Mouse (Mus musculus) macrophage (primary cell): Measurements from ENCODE around the gene Khsrp. TPM values are rescaled to one million over a fixed set of nuclear protein-coding genes. Genes with fewer than 3 reads are reported as not detected.
"Not testable (repeated sequence)": the region's sequence is repeated elsewhere in the genome, so short reads cannot be mapped to it uniquely, and the experiment has no call there.

Experiments
- H3K27ac ChIP-seq: fragments of 350-480 bp; formaldehyde crosslinking; 2 replicates; pipeline ENCODE4 v1.9.0; 2021
- H3K36me3 ChIP-seq: fragments of 350-480 bp; formaldehyde crosslinking; 2 replicates; pipeline ENCODE4 v1.9.0; 2021; ENCODE audit errors: inconsistent target
- H3K4me3 ChIP-seq: fragments of 350-480 bp; formaldehyde crosslinking; 2 replicates; pipeline ENCODE4 v1.9.0; 2021; ENCODE audit errors: inconsistent target
- H3K79me2 ChIP-seq: fragments of 350-480 bp; formaldehyde crosslinking; 2 replicates; pipeline ENCODE4 v1.9.0; 2021; ENCODE audit errors: inconsistent target
- WGBS: methylation state at CpG from one replicate; pipeline ENCODE4 v1.1.7; 2026; ENCODE audit warnings: inconsistent platforms; ENCODE audit not compliant: missing documents; 5-methylcytosine and 5-hydroxymethylcytosine counted together
- polyA plus RNA-seq: library from polyadenylated mRNA; stranded (reverse); fragments of 250-400 nt; gene quantifications from 3 replicates; pipeline ENCODE4 v1.2.4, GENCODE M21; 2018; ENCODE audit warnings: inconsistent platforms

The Khsrp gene
- polyA plus RNA-seq, 1 experiment from 2014 or later = 33.8 TPM

DNA sequence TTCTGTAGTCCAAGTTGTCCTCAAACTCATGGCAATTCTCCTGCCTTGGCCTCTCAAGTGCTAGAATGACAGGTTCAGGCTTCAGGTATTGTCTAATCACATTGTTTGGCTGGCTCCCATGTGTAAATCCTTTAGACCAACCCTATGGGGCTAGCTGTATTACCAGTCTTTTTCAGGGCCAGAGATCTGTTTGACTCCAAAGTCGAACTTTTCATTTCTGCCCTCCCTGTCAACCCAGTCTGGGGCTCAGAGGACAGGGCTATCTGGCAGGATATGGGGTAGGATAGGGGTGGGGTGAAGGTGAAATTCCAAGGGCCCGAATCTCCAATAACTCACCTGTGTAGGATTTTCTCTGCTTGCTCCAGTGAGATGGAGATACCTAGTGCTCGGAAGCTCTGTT is 24.9 kb upstream of the Khsrp start:
- 98% methylated on average over 3 of the region's 3 CpGs for WGBS
- Histone ChIP-seq H3K4me3 (no peak overlapping the region), H3K79me2 (no peaks in the 10 kb centered on the region), H3K27ac (no peak overlapping the region), H3K36me3 (no peaks in the 10 kb centered on the region)

DNA sequence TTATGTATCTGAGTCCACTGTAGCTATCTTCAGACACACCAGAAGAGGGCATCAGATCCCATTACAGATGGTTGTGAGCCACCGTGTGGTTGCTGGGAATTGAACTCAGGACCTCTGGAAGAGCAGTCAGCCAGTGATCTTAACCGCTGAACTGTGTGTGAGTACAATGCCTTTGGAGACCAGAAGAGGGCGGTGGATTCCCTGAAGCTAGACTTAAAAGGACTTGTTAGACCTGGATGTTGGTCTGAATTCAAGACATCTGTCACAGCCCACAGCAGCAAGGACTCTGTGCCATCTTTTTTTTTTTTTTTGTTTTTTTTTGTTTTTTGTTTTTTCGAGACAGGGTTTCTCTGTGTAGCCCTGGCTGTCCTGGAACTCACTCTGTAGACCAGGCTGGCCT is 20.4 kb upstream of the Khsrp start:
- not testable (repeated sequence) for H3K27ac ChIP-seq, H3K36me3 ChIP-seq, H3K4me3 ChIP-seq, H3K79me2 ChIP-seq
- 95% methylated on average over 3 of the region's 4 CpGs for WGBS

DNA sequence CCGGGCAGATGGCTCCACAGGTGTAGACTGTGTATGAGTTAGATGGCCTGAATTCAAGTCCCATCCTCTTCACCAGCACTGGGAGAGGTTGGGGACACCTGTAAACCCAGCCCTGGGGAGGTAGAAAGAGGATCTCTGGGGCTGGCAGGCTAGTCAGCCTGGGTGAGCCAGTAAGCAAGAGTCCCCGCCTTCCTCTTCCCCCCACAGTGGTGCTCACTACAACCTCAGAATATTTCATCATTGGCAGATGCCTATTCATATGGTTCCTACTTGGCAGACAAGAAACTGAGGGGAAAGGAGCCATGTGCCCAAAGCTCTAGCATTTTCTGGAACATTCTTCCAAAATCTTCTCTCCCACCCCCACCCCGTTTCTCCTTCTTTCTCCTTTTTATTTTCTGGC is 17.5 kb upstream of the Khsrp start:
- 58% methylated on average over 3 of the region's 3 CpGs for WGBS
- Histone ChIP-seq H3K4me3 (no peak overlapping the region), H3K36me3 (no peaks in the 10 kb centered on the region), H3K27ac (no peak overlapping the region), H3K79me2 (no peaks in the 10 kb centered on the region)

DNA sequence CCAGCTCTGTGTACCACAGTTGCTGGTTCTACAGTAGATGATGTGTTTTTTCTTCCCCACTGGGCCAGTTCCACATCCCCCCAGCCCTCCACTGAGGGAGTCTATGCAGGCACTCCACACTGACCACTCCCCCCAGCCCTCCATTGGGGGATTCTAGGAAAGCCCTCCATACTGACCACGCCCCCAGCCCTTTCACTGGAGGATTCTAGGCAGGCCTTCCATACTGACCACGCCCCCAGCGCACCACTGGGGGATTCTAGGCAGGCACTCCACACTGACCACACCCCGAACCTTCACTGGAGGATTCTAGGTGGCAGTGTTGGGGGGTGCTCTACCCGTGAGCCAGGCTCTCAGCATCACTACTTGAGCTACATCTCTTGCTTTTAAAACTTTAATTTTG is 16.1 kb upstream of the Khsrp start:
- Histone ChIP-seq H3K36me3 (no peaks in the 10 kb centered on the region), H3K4me3 (no peak overlapping the region), H3K79me2 (no peaks in the 10 kb centered on the region), H3K27ac (no peak overlapping the region)
- 88% methylated on average over 5 of the region's 5 CpGs for WGBS

GRCm38 (mm10) chr17:57041554-57041953 is 10.2 kb upstream of the Khsrp start, which contains the start of gene Slc25a41:
TSS of gene Slc25a41 (minus strand) at chr17:57041654.
- Histone ChIP-seq H3K27ac (no peak within 1 kb of the TSS), H3K36me3 (no peaks in the 10 kb centered on the region), H3K4me3 (no peak within 1 kb of the TSS), H3K79me2 (no peaks in the 10 kb centered on the region)
- 82% methylated on average over 7 of the region's 8 CpGs for WGBS

GRCm38 (mm10) chr17:57038978-57039377 is 7.7 kb upstream of the Khsrp start:
- 56% methylated on average over 8 of the region's 8 CpGs for WGBS
- no peaks in the 10 kb centered on the region for H3K36me3 ChIP-seq
- H3K27ac ChIP-seq = no peak overlapping the region
- no peak overlapping the region for H3K4me3 ChIP-seq
- no peaks in the 10 kb centered on the region for H3K79me2 ChIP-seq

GRCm38 (mm10) chr17:57032854-57033253 is 1.5 kb upstream of the Khsrp start:
- WGBS = 98% methylated on average over 4 of the region's 4 CpGs
- Histone ChIP-seq H3K79me2 (peaks cover 30% of the 10 kb centered on the region), H3K27ac (peak overlapping the region; percentile 85), H3K36me3 (peaks cover 4% of the 10 kb centered on the region; the same call in 1 of the 2 replicates), H3K4me3 (no peak overlapping the region)

GRCm38 (mm10) chr17:57031661-57032420 is 519 bp upstream of the Khsrp start:
- Histone ChIP-seq H3K4me3 (peak overlapping the region; percentile 36), H3K36me3 (peaks cover 13% of the 10 kb centered on the region; the same call in 1 of the 2 replicates), H3K27ac (peak overlapping the region; percentile 85), H3K79me2 (peaks cover 40% of the 10 kb centered on the region)
- WGBS = under 1% methylated on average over 38 of the region's 38 CpGs

DNA sequence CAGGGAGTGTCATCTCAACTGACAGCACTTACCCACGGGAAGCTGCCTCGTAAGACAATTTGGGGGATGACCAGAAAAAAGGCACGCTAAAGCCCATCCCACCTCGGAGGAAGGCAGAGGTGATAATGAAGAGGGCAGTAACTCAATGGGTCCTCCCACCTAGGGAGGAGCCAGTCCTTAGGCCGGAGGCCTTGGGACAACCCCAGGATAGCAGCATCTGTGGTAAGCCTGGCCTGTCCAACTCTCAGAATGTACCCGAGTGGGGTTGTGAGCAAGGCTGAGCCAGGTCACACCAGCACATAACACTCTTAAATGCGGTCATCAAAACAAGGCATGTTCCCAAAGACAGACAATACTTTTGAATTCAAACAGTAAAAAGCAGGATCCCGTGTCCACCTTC is 1.6 kb downstream of the Khsrp start:
- 0 out of 2 replicates have a peak overlapping the region, but pooled peaks have one; percentile 36 for H3K27ac ChIP-seq

GRCm38 (mm10) chr17:57027471-57027870 is 3.9 kb downstream of the Khsrp start:
- Histone ChIP-seq H3K79me2 (peaks cover 49% of the 10 kb centered on the region), H3K4me3 (no peak overlapping the region), H3K27ac (no peak overlapping the region), H3K36me3 (peaks cover 55% of the 10 kb centered on the region)
- WGBS = 93% methylated on average over 4 of the region's 4 CpGs

More for the DNA sequence above, 1.6 kb downstream of the Khsrp start:
- H3K36me3 ChIP-seq = peaks cover 35% of the 10 kb centered on the region
- peaks cover 49% of the 10 kb centered on the region for H3K79me2 ChIP-seq
- peak overlapping the region; percentile 72 for H3K4me3 ChIP-seq
- 40% methylated on average over 7 of the region's 8 CpGs for WGBS

GRCm38 (mm10) chr17:57020960-57021359 is 10.4 kb downstream of the Khsrp start:
- Histone ChIP-seq H3K36me3 (peaks cover 47% of the 10 kb centered on the region), H3K79me2 (peaks cover 3% of the 10 kb centered on the region; the same call in 1 of the 2 replicates), H3K4me3 (no peak overlapping the region), H3K27ac (no peak overlapping the region)
- 92% methylated on average over 5 of the region's 5 CpGs for WGBS

- Histone ChIP-seq H3K79me2 (no peaks in the 10 kb centered on the region; the same call in 1 of the 2 replicates), H3K4me3 (no peak overlapping the region), H3K36me3 (peaks cover 35% of the 10 kb centered on the region), H3K27ac (no peak overlapping the region)
- 93% methylated on average over 2 of the region's 2 CpGs for WGBS
Measured at GRCm38 (mm10) chr17:57019693-57020092, 11.6 kb downstream of the Khsrp start.

GRCm38 (mm10) chr17:57012245-57012795 is 19.0 kb downstream of the Khsrp start:
- H3K79me2 ChIP-seq = peaks cover 20% of the 10 kb centered on the region
- 86% methylated on average over 13 of the region's 13 CpGs for WGBS
- H3K4me3 ChIP-seq = peak overlapping the region; percentile 100
- no peak overlapping the region for H3K27ac ChIP-seq
- peaks cover 6% of the 10 kb centered on the region for H3K36me3 ChIP-seq

- Histone ChIP-seq H3K4me3 (peak within 1 kb of the TSS; percentile 100), H3K36me3 (peaks cover 14% of the 10 kb centered on the region), H3K79me2 (peaks cover 20% of the 10 kb centered on the region), H3K27ac (peak within 1 kb of the TSS; percentile 73)
- 1% methylated on average over 51 of the region's 51 CpGs for WGBS
Measured at GRCm38 (mm10) chr17:57011236-57012141, 19.8 kb downstream of the Khsrp start, which contains the start of the genes Gtf2f1 and Gm17949. TSS of gene Gtf2f1 (minus strand) at chr17:57011288. TSS of gene Gm17949 (plus strand) at chr17:57011469.
